Mouse (Mus musculus): ENCODE data around the gene Rasd1.

DNA sequence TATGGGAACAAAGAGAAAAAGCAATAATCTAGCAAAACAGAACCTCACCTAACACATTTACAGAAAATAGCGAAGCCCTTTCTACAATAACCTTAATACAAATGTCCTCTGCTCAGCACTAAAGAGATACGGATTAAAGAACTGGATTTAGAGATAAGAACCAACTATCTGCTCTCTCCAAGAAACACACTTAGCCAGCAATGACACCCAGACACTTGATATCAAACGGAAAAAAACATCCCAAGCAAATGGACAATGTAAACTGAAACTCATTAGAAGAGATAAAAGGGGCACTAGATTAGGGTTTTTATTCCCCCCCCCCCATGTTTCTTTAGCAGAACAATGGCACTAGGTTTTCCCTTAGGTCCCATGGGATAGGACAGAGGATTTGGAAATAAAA is 45.3 kb downstream of the Rasd1 start:
- TF ChIP-seq POLR2A (IDR thresholded peaks at IDR 0.05; ENCODE audit: low read depth, low read length), result no peak
- TF ChIP-seq CTCF (conservative IDR thresholded peaks at IDR 0.05; ENCODE audit: insufficient read depth, insufficient read length, low read depth, low read length), result no peak
